Mouse (Mus musculus) heart, adult 9 months (tissue): ENCODE measurements around the gene Ms4a15.

Source experiments
- DNase-seq, 2 experiments: peaks; one replicate each; pipeline ENCODE4 v3.0.0; 2022; ENCODE audit warnings: low spot score in 2 of 2

Ms4a15 gene

GRCm38 (mm10) chr19:10993150-10993549, at the start of gene Ms4a15:
TSS of gene Ms4a15 (minus strand) at chr19:10993250.
- DNase-seq, result no peak

- DNase-seq, result no peak
Observed at GRCm38 (mm10) chr19:11037570-11037969, 44.5 kb upstream of the Ms4a15 start.

GRCm38 (mm10) chr19:11022382-11022781, 29.3 kb upstream of the Ms4a15 start:
- no peak for DNase-seq

- no peak for DNase-seq
Observed at GRCm38 (mm10) chr19:11017891-11018290, 24.8 kb upstream of the Ms4a15 start, which contains the start of gene Ms4a18. TSS of gene Ms4a18 (minus strand) at chr19:11018031.

GRCm38 (mm10) chr19:11017251-11017650, 24.2 kb upstream of the Ms4a15 start:
- DNase-seq, result peak; percentile 6 to 55

- DNase-seq, result no peak
Observed at GRCm38 (mm10) chr19:11015998-11016397, 22.9 kb upstream of the Ms4a15 start.

- no peak for DNase-seq
Observed at GRCm38 (mm10) chr19:11015468-11015867, 22.4 kb upstream of the Ms4a15 start.

GRCm38 (mm10) chr19:10991911-10992310, 1.1 kb downstream of the Ms4a15 start:
- DNase-seq, result no peak

- DNase-seq, result no peak
Observed at GRCm38 (mm10) chr19:10990751-10991150, 2.3 kb downstream of the Ms4a15 start.

GRCm38 (mm10) chr19:10988563-10988962, 4.5 kb downstream of the Ms4a15 start:
- DNase-seq, result no peak

GRCm38 (mm10) chr19:10985889-10986288, 7.2 kb downstream of the Ms4a15 start:
- no peak for DNase-seq

- DNase-seq, result no peak
Observed at GRCm38 (mm10) chr19:10984551-10984950, 8.5 kb downstream of the Ms4a15 start.

GRCm38 (mm10) chr19:10983146-10983545, 9.9 kb downstream of the Ms4a15 start:
- peak in 1 of 2 experiments; percentile 19 for DNase-seq

- no peak for DNase-seq
Observed at GRCm38 (mm10) chr19:10980210-10980609, 12.8 kb downstream of the Ms4a15 start.

GRCm38 (mm10) chr19:10979184-10980168, 13.6 kb downstream of the Ms4a15 start:
- peak; percentile 75 to 84 for DNase-seq

GRCm38 (mm10) chr19:10976318-10976717, 16.7 kb downstream of the Ms4a15 start:
- DNase-seq, result peak; percentile 36 to 61

- no peak for DNase-seq
Observed at GRCm38 (mm10) chr19:10975187-10975586, 17.9 kb downstream of the Ms4a15 start.

- peak; percentile 11 to 47 for DNase-seq
Observed at GRCm38 (mm10) chr19:10974238-10974865, 18.7 kb downstream of the Ms4a15 start, which contains the start of gene Ms4a10. TSS of gene Ms4a10 (minus strand) at chr19:10974670.

GRCm38 (mm10) chr19:10973187-10973586, 19.9 kb downstream of the Ms4a15 start:
- no peak for DNase-seq

- DNase-seq, result no peak
Observed at GRCm38 (mm10) chr19:10972660-10973059, 20.4 kb downstream of the Ms4a15 start.

- DNase-seq, result peak; percentile 21 to 39
Observed at GRCm38 (mm10) chr19:10970457-10970856, 22.6 kb downstream of the Ms4a15 start.

- DNase-seq, result no peak
Observed at GRCm38 (mm10) chr19:10968578-10968977, 24.5 kb downstream of the Ms4a15 start.

- DNase-seq, result no peak
Observed at GRCm38 (mm10) chr19:10965721-10966120, 27.3 kb downstream of the Ms4a15 start.
